Mouse (Mus musculus) erythroblast, embryonic 14.5 days (primary cell): ENCODE data around the gene Son.

ENCODE experiments used
- GATA1 ChIP-seq: IDR thresholded peaks from 2 replicates; pipeline ENCODE4 v1.6.1; 2012; ENCODE audit warnings: low read length, inconsistent platforms, mixed read lengths
- TAL1 ChIP-seq: IDR thresholded peaks from 3 replicates; pipeline ENCODE4 v1.6.1; 2012; ENCODE audit warnings: low read length, inconsistent platforms, mixed read lengths

DNA sequence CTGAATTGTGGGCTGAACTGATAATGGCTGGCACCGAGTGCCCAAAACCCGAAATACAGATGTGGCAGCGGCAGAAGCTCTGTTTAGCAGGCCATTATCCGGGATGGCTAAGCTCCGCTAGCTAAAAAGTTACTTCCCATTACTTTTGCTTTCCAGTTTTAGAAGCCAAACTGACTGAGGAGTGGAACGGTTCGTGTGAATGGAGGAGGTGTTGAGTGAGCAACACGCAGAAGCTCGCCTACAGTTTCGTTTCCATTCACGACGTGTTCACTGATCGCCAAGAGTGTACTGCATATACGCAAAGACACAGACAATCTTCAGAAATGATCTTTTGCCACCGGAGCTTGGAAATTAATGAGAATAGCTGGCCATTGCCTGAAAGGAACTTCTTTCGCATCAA, 15.0 kb downstream of the Son start:
- TF ChIP-seq GATA1 (no peak), TAL1 (no peak)
